Mouse (Mus musculus): ENCODE results near the gene Pcnx2.

GRCm38 (mm10) chr8:125742406-125742805, 155.7 kb downstream of the Pcnx2 start:
- TF ChIP-seq CTCF (IDR thresholded peaks at IDR 0.05; ENCODE audit: borderline replicate concordance, extremely low read depth, insufficient read depth, insufficient read length) (no peak), POLR2A (IDR thresholded peaks at IDR 0.05; ENCODE audit: borderline replicate concordance, extremely low read depth, insufficient read depth, insufficient read length, poor library complexity, severe bottlenecking) (no peak)
